Mouse (Mus musculus): ENCODE data around the gene Cdc42ep1. TPM values are rescaled to one million over a fixed set of nuclear protein-coding genes. Genes with fewer than 3 reads are reported as not detected.

The Cdc42ep1 gene
- polyA plus RNA-seq, 1 experiment, result 59.2 TPM

- DNase-seq, result no peak
- Histone ChIP-seq H3K27me3 (replicated peaks; ENCODE audit: control insufficient read depth, insufficient read depth, low read length) (no peaks in the 10 kb centered on the region), H3K27ac (ENCODE audit: insufficient read depth, low read depth, low read length) (no peak overlapping the region), H3K4me3 (ENCODE audit: insufficient read depth, low read depth, low read length) (no peak overlapping the region), H3K36me3 (ENCODE audit: control insufficient read depth, insufficient read depth, low read length) (no peaks in the 10 kb centered on the region), H3K4me1 (ENCODE audit: control insufficient read depth, insufficient read depth, low read length) (no peaks in the 10 kb centered on the region)
- 64% methylated on average over 7 of the region's 7 CpGs for WGBS
- TF ChIP-seq CTCF (conservative IDR thresholded peaks at IDR 0.05; ENCODE audit: insufficient read depth, insufficient read length, low read depth, low read length), result no peak
- no peak for TF ChIP-seq POLR2A (IDR thresholded peaks at IDR 0.05; ENCODE audit: low read depth, low read length)
Observed at GRCm38 (mm10) chr15:78857009-78857408, 14.6 kb downstream of the Cdc42ep1 start.

GRCm38 (mm10) chr15:78859311-78859710 lies 16.9 kb downstream of the Cdc42ep1 start:
- DNase-seq, result no peak
- H3K27me3 ChIP-seq (replicated peaks; ENCODE audit: control insufficient read depth, insufficient read depth, low read length), result no peaks in the 10 kb centered on the region
- no peak for TF ChIP-seq POLR2A (IDR thresholded peaks at IDR 0.05; ENCODE audit: low read depth, low read length)
- TF ChIP-seq CTCF (conservative IDR thresholded peaks at IDR 0.05; ENCODE audit: insufficient read depth, insufficient read length, low read depth, low read length), result no peak
- H3K27ac ChIP-seq (ENCODE audit: insufficient read depth, low read depth, low read length), result no peak overlapping the region
- 0 out of 2 replicates have a peak, but pooled peaks cover 3% of the 10 kb centered on the region for H3K4me1 ChIP-seq (ENCODE audit: control insufficient read depth, insufficient read depth, low read length)
- H3K36me3 ChIP-seq (ENCODE audit: control insufficient read depth, insufficient read depth, low read length), result no peaks in the 10 kb centered on the region
- H3K4me3 ChIP-seq (ENCODE audit: insufficient read depth, low read depth, low read length), result no peak overlapping the region
- 79% methylated on average over 4 of the region's 4 CpGs for WGBS

GRCm38 (mm10) chr15:78859714-78860113 lies 17.3 kb downstream of the Cdc42ep1 start:
- TF ChIP-seq POLR2A (IDR thresholded peaks at IDR 0.05; ENCODE audit: low read depth, low read length) (no peak), CTCF (conservative IDR thresholded peaks at IDR 0.05; ENCODE audit: insufficient read depth, insufficient read length, low read depth, low read length) (no peak)
- WGBS, result 66% methylated on average over 6 of the region's 6 CpGs

GRCm38 (mm10) chr15:78862280-78862679 lies 19.9 kb downstream of the Cdc42ep1 start:
- WGBS, result 77% methylated on average over 5 of the region's 5 CpGs
- Histone ChIP-seq H3K4me3 (ENCODE audit: insufficient read depth, low read depth, low read length) (no peak overlapping the region), H3K36me3 (ENCODE audit: control insufficient read depth, insufficient read depth, low read length) (no peaks in the 10 kb centered on the region), H3K27me3 (replicated peaks; ENCODE audit: control insufficient read depth, insufficient read depth, low read length) (no peaks in the 10 kb centered on the region), H3K27ac (ENCODE audit: insufficient read depth, low read depth, low read length) (no peak overlapping the region), H3K4me1 (ENCODE audit: control insufficient read depth, insufficient read depth, low read length) (0 out of 2 replicates have a peak, but pooled peaks cover 3% of the 10 kb centered on the region)
- TF ChIP-seq POLR2A (IDR thresholded peaks at IDR 0.05; ENCODE audit: low read depth, low read length) (no peak), CTCF (conservative IDR thresholded peaks at IDR 0.05; ENCODE audit: insufficient read depth, insufficient read length, low read depth, low read length) (no peak)
- no peak for DNase-seq

More at GRCm38 (mm10) chr15:78859714-78860113, 17.3 kb downstream of the Cdc42ep1 start:
- Histone ChIP-seq H3K27me3 (replicated peaks; ENCODE audit: control insufficient read depth, insufficient read depth, low read length) (no peaks in the 10 kb centered on the region), H3K27ac (ENCODE audit: insufficient read depth, low read depth, low read length) (no peak overlapping the region), H3K4me1 (ENCODE audit: control insufficient read depth, insufficient read depth, low read length) (0 out of 2 replicates have a peak, but pooled peaks cover 3% of the 10 kb centered on the region), H3K4me3 (ENCODE audit: insufficient read depth, low read depth, low read length) (no peak overlapping the region), H3K36me3 (ENCODE audit: control insufficient read depth, insufficient read depth, low read length) (no peaks in the 10 kb centered on the region)
- no peak for DNase-seq

GRCm38 (mm10) chr15:78863154-78863553 lies 20.7 kb downstream of the Cdc42ep1 start:
- Histone ChIP-seq H3K4me1 (ENCODE audit: control insufficient read depth, insufficient read depth, low read length) (peaks cover 5% of the 10 kb centered on the region; the same call in 1 of the 2 replicates), H3K27ac (ENCODE audit: insufficient read depth, low read depth, low read length) (no peak overlapping the region), H3K4me3 (ENCODE audit: insufficient read depth, low read depth, low read length) (no peak overlapping the region), H3K27me3 (replicated peaks; ENCODE audit: control insufficient read depth, insufficient read depth, low read length) (no peaks in the 10 kb centered on the region), H3K36me3 (ENCODE audit: control insufficient read depth, insufficient read depth, low read length) (no peaks in the 10 kb centered on the region)
- DNase-seq, result no peak
- TF ChIP-seq POLR2A (IDR thresholded peaks at IDR 0.05; ENCODE audit: low read depth, low read length) (no peak), CTCF (conservative IDR thresholded peaks at IDR 0.05; ENCODE audit: insufficient read depth, insufficient read length, low read depth, low read length) (no peak)
- WGBS, result 58% methylated on average over 2 of the region's 2 CpGs

- H3K36me3 ChIP-seq (ENCODE audit: control insufficient read depth, insufficient read depth, low read length), result no peaks in the 10 kb centered on the region
- DNase-seq, result no peak
- TF ChIP-seq CTCF (conservative IDR thresholded peaks at IDR 0.05; ENCODE audit: insufficient read depth, insufficient read length, low read depth, low read length) (no peak), POLR2A (IDR thresholded peaks at IDR 0.05; ENCODE audit: low read depth, low read length) (no peak)
- peaks cover 6% of the 10 kb centered on the region; the same call in 1 of the 2 replicates for H3K4me1 ChIP-seq (ENCODE audit: control insufficient read depth, insufficient read depth, low read length)
- no peak overlapping the region for H3K27ac ChIP-seq (ENCODE audit: insufficient read depth, low read depth, low read length)
- H3K4me3 ChIP-seq (ENCODE audit: insufficient read depth, low read depth, low read length), result no peak overlapping the region
- no peaks in the 10 kb centered on the region for H3K27me3 ChIP-seq (replicated peaks; ENCODE audit: control insufficient read depth, insufficient read depth, low read length)
- 58% methylated on average over 13 of the region's 13 CpGs for WGBS
Observed at GRCm38 (mm10) chr15:78863852-78864253, 21.4 kb downstream of the Cdc42ep1 start.

GRCm38 (mm10) chr15:78868398-78868797 lies 26.0 kb downstream of the Cdc42ep1 start:
- DNase-seq, result peak; percentile 75
- TF ChIP-seq CTCF (conservative IDR thresholded peaks at IDR 0.05; ENCODE audit: insufficient read depth, insufficient read length, low read depth, low read length), result no peak
- TF ChIP-seq POLR2A (IDR thresholded peaks at IDR 0.05; ENCODE audit: low read depth, low read length), result no peak
- H3K27ac ChIP-seq (ENCODE audit: insufficient read depth, low read depth, low read length), result peak overlapping the region; percentile 69
- no peak overlapping the region for H3K4me3 ChIP-seq (ENCODE audit: insufficient read depth, low read depth, low read length)
- peaks cover 6% of the 10 kb centered on the region; the same call in 1 of the 2 replicates for H3K4me1 ChIP-seq (ENCODE audit: control insufficient read depth, insufficient read depth, low read length)
- H3K36me3 ChIP-seq (ENCODE audit: control insufficient read depth, insufficient read depth, low read length), result no peaks in the 10 kb centered on the region
- WGBS, result 34% methylated on average over 9 of the region's 9 CpGs
- H3K27me3 ChIP-seq (replicated peaks; ENCODE audit: control insufficient read depth, insufficient read depth, low read length), result no peaks in the 10 kb centered on the region
